ENCODE assay signal across 15 mouse cellular contexts in genomic region chr2:152637006-152637322, GRCm38 (mm10). TPM values are rescaled to one million over a fixed set of nuclear protein-coding genes. Genes with fewer than 3 reads are reported as not detected.
DNase-seq lines count a peak whose midpoint lies in the region; ATAC-seq and TF ChIP-seq lines count a peak whose summit lies in the region.
"Had no signal": no experiment of that assay in that cellular context is flagged by ENCODE, and none has a peak within 500 bp of the region (broad histone marks: within the 10 kb centered on the region; RNA-seq: fewer than 3 reads in every experiment).

No protein-coding gene starts in this region.

- no peaks in the 10 kb centered on the region for H3K79me2 ChIP-seq in myocyte (ENCODE audit: control insufficient read depth, insufficient read depth)

- DNase-seq in heart, postnatal 4 days: no peak
- DNase-seq in lung, embryonic 14.5 days: no peak
- no peak for DNase-seq in lung, postnatal 25 days (ENCODE audit: low spot score)
- DNase-seq in layer of hippocampus, adult 11-12 months (ENCODE audit: low spot score): no peak
- DNase-seq: thymus, adult 2 months had no signal

- H3K27ac ChIP-seq in heart, embryonic 15.5 days: peak overlapping the region; percentile 87
- peak overlapping the region; percentile 97 for H3K27ac ChIP-seq in lung, embryonic 14.5 days (ENCODE audit: low read depth)
- H3K27ac ChIP-seq in embryonic fibroblast, embryonic 13.5 days (ENCODE audit: insufficient read depth, low read length): peak overlapping the region; percentile 27
- H3K27ac ChIP-seq in forebrain, embryonic 13.5 days: no peak overlapping the region
- H3K27ac ChIP-seq: forebrain, embryonic 10.5 days; hindbrain, embryonic 15.5 days had no signal

- H3K36me3 ChIP-seq in heart, embryonic 15.5 days: no peaks in the 10 kb centered on the region
- H3K36me3 ChIP-seq in lung, embryonic 14.5 days (ENCODE audit: insufficient read depth): no peaks in the 10 kb centered on the region
- no peaks in the 10 kb centered on the region for H3K36me3 ChIP-seq in myocyte (ENCODE audit: control insufficient read depth, insufficient read depth)
- H3K36me3 ChIP-seq in forebrain, embryonic 13.5 days (ENCODE audit: poor library complexity, severe bottlenecking): no peaks in the 10 kb centered on the region
- H3K36me3 ChIP-seq: forebrain, embryonic 10.5 days; hindbrain, embryonic 15.5 days had no signal

- no peaks in the 10 kb centered on the region for H3K9me3 ChIP-seq in heart, embryonic 15.5 days (replicated peaks)
- H3K9me3 ChIP-seq in lung, embryonic 14.5 days (ENCODE audit: low read depth, low read length): no peaks in the 10 kb centered on the region
- no peaks in the 10 kb centered on the region for H3K9me3 ChIP-seq in forebrain, embryonic 13.5 days (replicated peaks)
- H3K9me3 ChIP-seq: forebrain, embryonic 10.5 days; hindbrain, embryonic 15.5 days had no signal

- H3K27me3 ChIP-seq in heart, embryonic 15.5 days: 0 out of 2 replicates have a peak, but pooled peaks cover 5% of the 10 kb centered on the region
- H3K27me3 ChIP-seq in lung, embryonic 14.5 days (ENCODE audit: insufficient read depth, low read length): no peaks in the 10 kb centered on the region
- no peaks in the 10 kb centered on the region for H3K27me3 ChIP-seq in myocyte (ENCODE audit: control insufficient read depth, insufficient read depth, insufficient read length)
- H3K27me3 ChIP-seq in forebrain, embryonic 13.5 days: 0 out of 2 replicates have a peak, but pooled peaks cover 4% of the 10 kb centered on the region
- H3K27me3 ChIP-seq: hindbrain, embryonic 15.5 days had no signal

- TF ChIP-seq POLR2A in embryonic fibroblast, embryonic 13.5 days (IDR thresholded peaks at IDR 0.05; ENCODE audit: low read depth, low read length): no peak
- TF ChIP-seq POLR2A in myocyte (IDR thresholded peaks at IDR 0.05; ENCODE audit: insufficient read length, low read depth): no peak

- H3K4me3 ChIP-seq in heart, embryonic 15.5 days: no peak overlapping the region
- no peak overlapping the region for H3K4me3 ChIP-seq in lung, embryonic 14.5 days (ENCODE audit: low read depth, low read length)
- no peak overlapping the region for H3K4me3 ChIP-seq in embryonic fibroblast, embryonic 13.5 days (ENCODE audit: insufficient read depth, low read length)
- peak overlapping the region; percentile 19 for H3K4me3 ChIP-seq in myocyte
- no peak overlapping the region for H3K4me3 ChIP-seq in forebrain, embryonic 13.5 days
- H3K4me3 ChIP-seq: forebrain, embryonic 10.5 days; hindbrain, embryonic 15.5 days had no signal

- H3K4me1 ChIP-seq in heart, embryonic 15.5 days (replicated peaks): peaks cover 46% of the 10 kb centered on the region
- H3K4me1 ChIP-seq in lung, embryonic 14.5 days (ENCODE audit: insufficient read depth): peaks cover 11% of the 10 kb centered on the region
- H3K4me1 ChIP-seq in embryonic fibroblast, embryonic 13.5 days (ENCODE audit: control insufficient read depth, insufficient read depth, low read length): no peaks in the 10 kb centered on the region
- peaks cover 14% of the 10 kb centered on the region for H3K4me1 ChIP-seq in forebrain, embryonic 13.5 days

- H3K9ac ChIP-seq in heart, embryonic 15.5 days: no peak overlapping the region
- no peak overlapping the region; the same call in 1 of the 2 replicates for H3K9ac ChIP-seq in lung, embryonic 14.5 days
- no peak overlapping the region for H3K9ac ChIP-seq in forebrain, embryonic 13.5 days
- H3K9ac ChIP-seq: hindbrain, embryonic 15.5 days had no signal

- H3K4me2 ChIP-seq in heart, embryonic 15.5 days: no peak overlapping the region
- peak overlapping the region; percentile 42 for H3K4me2 ChIP-seq in lung, embryonic 14.5 days
- H3K4me2 ChIP-seq in myocyte (ENCODE audit: low read depth): peak overlapping the region; percentile 85
- no peak overlapping the region for H3K4me2 ChIP-seq in forebrain, embryonic 13.5 days
- H3K4me2 ChIP-seq: hindbrain, embryonic 15.5 days had no signal

- WGBS in heart, embryonic 15.5 days: 61% methylated on average over 6 of the region's 6 CpGs
- 47% methylated on average over 6 of the region's 6 CpGs for WGBS in lung, embryonic 14.5 days
- WGBS in forebrain, embryonic 13.5 days: 92% methylated on average over 6 of the region's 6 CpGs

- H3ac ChIP-seq in myocyte (ENCODE audit: control insufficient read depth, insufficient read length): no peak overlapping the region

- ATAC-seq in heart, embryonic 15.5 days (replicated peaks; ENCODE audit: insufficient number of reproducible peaks, insufficient read depth, low FRiP score, low read depth): no peak
- ATAC-seq in lung, embryonic 14.5 days (ENCODE audit: insufficient read depth): no peak; the same call in 1 of the 2 replicates
- ATAC-seq in forebrain, embryonic 13.5 days: no peak

- no peak for TF ChIP-seq CTCF in lung, embryonic 14.5 days (IDR thresholded peaks at IDR 0.05; ENCODE audit: low read depth)
- no peak for TF ChIP-seq CTCF in embryonic fibroblast, embryonic 13.5 days (IDR thresholded peaks at IDR 0.05; ENCODE audit: borderline replicate concordance, insufficient read depth, low read length)

TF ChIP-seq in myocyte, 11 proteins besides CTCF, POLR2A, EP300 and RAD21:
- TF ChIP-seq POLR2AphosphoS2 (IDR thresholded peaks at IDR 0.05; ENCODE audit: insufficient read length, low read depth): peak; percentile 67
- no peak for TF ChIP-seq REST (IDR thresholded peaks at IDR 0.05; ENCODE audit: insufficient read depth, insufficient read length)
- TF ChIP-seq MAX (IDR thresholded peaks at IDR 0.05; ENCODE audit: low read depth): no peak
- no peak for TF ChIP-seq TCF3 (IDR thresholded peaks at IDR 0.05; ENCODE audit: insufficient read length, low read depth)

RNA-seq across cellular contexts. Expression of gene Rem1, which starts 10.2 kb away (rescaled TPM):
- polyA plus RNA-seq in heart, embryonic 15.5 days (2015; fragmentation: Nextera tagmentation; extraction: Ambion mirVana): 12.1 and 12.7 TPM in 2 replicates
- total RNA-seq in heart, postnatal 4 days (2021): 10 to 100 TPM; 13.5 to 13.9 TPM
- 6.2 TPM in 2 replicates for polyA plus RNA-seq in lung, embryonic 14.5 days (2014; fragmentation: Nextera tagmentation; extraction: Ambion mirVana)
- polyA plus RNA-seq in embryonic fibroblast, embryonic 13.5 days (2011; ENCODE audit: insufficient read length, low read depth, missing spikeins): 3.9 and 4.3 TPM in 2 replicates
- polyA plus RNA-seq in myocyte (2012; fragmentation: generic; extraction: Trizol): 28.3 TPM
- polyA plus RNA-seq in forebrain, embryonic 13.5 days (2015; fragmentation: Nextera tagmentation; extraction: Ambion mirVana): 0.19 and 0.20 TPM in 2 replicates
- total RNA-seq: megakaryocyte-erythroid progenitor cell, adult 5-6 weeks had no signal

RNA-seq across cellular contexts. Expression of gene Defb25, which starts 14.1 kb away (rescaled TPM):
- polyA plus RNA-seq in heart, embryonic 15.5 days (2015; fragmentation: Nextera tagmentation; extraction: Ambion mirVana): 0.77 and 0.86 TPM in 2 replicates
- not detected for total RNA-seq in heart, postnatal 4 days (2021)
- 0.86 and 1.5 TPM in 2 replicates for polyA plus RNA-seq in lung, embryonic 14.5 days (2014; fragmentation: Nextera tagmentation; extraction: Ambion mirVana)
- 1.9 and 2.0 TPM in 2 replicates for polyA plus RNA-seq in embryonic fibroblast, embryonic 13.5 days (2011; ENCODE audit: insufficient read length, low read depth, missing spikeins)
- 8.8 TPM for polyA plus RNA-seq in myocyte (2012; fragmentation: generic; extraction: Trizol)
- not detected in 2 replicates for polyA plus RNA-seq in forebrain, embryonic 13.5 days (2015; fragmentation: Nextera tagmentation; extraction: Ambion mirVana)
- total RNA-seq: layer of hippocampus, adult 8-10 months; left cerebral cortex, postnatal 36 days; megakaryocyte-erythroid progenitor cell, adult 5-6 weeks had no signal
- polyA plus RNA-seq: forebrain, embryonic 10.5 days; hindbrain, embryonic 15.5 days had no signal

RNA-seq across cellular contexts. Expression of gene H13, which starts 32.3 kb away (rescaled TPM):
- polyA plus RNA-seq in heart, embryonic 15.5 days (2015; fragmentation: Nextera tagmentation; extraction: Ambion mirVana): 70.6 and 86.1 TPM in 2 replicates
- total RNA-seq in heart, postnatal 4 days (2021): 10 to 100 TPM; 54.1 to 54.2 TPM
- polyA plus RNA-seq in lung, embryonic 14.5 days (2014; fragmentation: Nextera tagmentation; extraction: Ambion mirVana): 97.6 and 98.1 TPM in 2 replicates
- 141 and 214 TPM in 2 replicates for polyA plus RNA-seq in embryonic fibroblast, embryonic 13.5 days (2011; ENCODE audit: insufficient read length, low read depth, missing spikeins)
- polyA plus RNA-seq in myocyte (2012; fragmentation: generic; extraction: Trizol): 190 TPM
- 131 and 142 TPM in 2 replicates for polyA plus RNA-seq in forebrain, embryonic 13.5 days (2015; fragmentation: Nextera tagmentation; extraction: Ambion mirVana)

RNA-seq across cellular contexts. Expression of gene Defb36, which starts 32.8 kb away (rescaled TPM):
- polyA plus RNA-seq in heart, embryonic 15.5 days (2015; fragmentation: Nextera tagmentation; extraction: Ambion mirVana): not detected in 2 replicates
- not detected for total RNA-seq in heart, postnatal 4 days (2021)
- not detected in 2 replicates for polyA plus RNA-seq in lung, embryonic 14.5 days (2014; fragmentation: Nextera tagmentation; extraction: Ambion mirVana)
- polyA plus RNA-seq in embryonic fibroblast, embryonic 13.5 days (2011; ENCODE audit: insufficient read length, low read depth, missing spikeins): not detected in 2 replicates
- not detected for polyA plus RNA-seq in myocyte (2012; fragmentation: generic; extraction: Trizol)
- not detected in 2 replicates for polyA plus RNA-seq in forebrain, embryonic 13.5 days (2015; fragmentation: Nextera tagmentation; extraction: Ambion mirVana)
- total RNA-seq: adrenal gland, postnatal 14 days; layer of hippocampus, adult 8-10 months; left cerebral cortex, postnatal 36 days; megakaryocyte-erythroid progenitor cell, adult 5-6 weeks had no signal
- polyA plus RNA-seq: forebrain, embryonic 10.5 days; hindbrain, embryonic 15.5 days; thymus, adult 2 months had no signal

RNA-seq across cellular contexts. Expression of gene Defb45, which starts 37.8 kb away (rescaled TPM):
- not detected in 2 replicates for polyA plus RNA-seq in heart, embryonic 15.5 days (2015; fragmentation: Nextera tagmentation; extraction: Ambion mirVana)
- not detected for total RNA-seq in heart, postnatal 4 days (2021)
- not detected in 2 replicates for polyA plus RNA-seq in lung, embryonic 14.5 days (2014; fragmentation: Nextera tagmentation; extraction: Ambion mirVana)
- not detected in 2 replicates for polyA plus RNA-seq in embryonic fibroblast, embryonic 13.5 days (2011; ENCODE audit: insufficient read length, low read depth, missing spikeins)
- polyA plus RNA-seq in myocyte (2012; fragmentation: generic; extraction: Trizol): 0.30 TPM
- polyA plus RNA-seq in forebrain, embryonic 13.5 days (2015; fragmentation: Nextera tagmentation; extraction: Ambion mirVana): not detected in 2 replicates
- total RNA-seq: adrenal gland, postnatal 14 days; layer of hippocampus, adult 8-10 months; left cerebral cortex, postnatal 36 days; megakaryocyte-erythroid progenitor cell, adult 5-6 weeks had no signal
- polyA plus RNA-seq: forebrain, embryonic 10.5 days; hindbrain, embryonic 15.5 days; thymus, adult 2 months had no signal

Comparison
In these comparisons a context has a peak if more than half of its experiments do, and no peak if none do; other contexts are left out.
1. H3K4me2 ChIP-seq: peak in lung, embryonic 14.5 days (single experiment) and myocyte (single experiment); none in heart, embryonic 15.5 days (single experiment) and forebrain, embryonic 13.5 days (single experiment).